Mouse (Mus musculus) liver, embryonic 14 days (tissue): ENCODE measurements around the gene Osmr. TPM values are rescaled to one million over a fixed set of nuclear protein-coding genes. Genes with fewer than 3 reads are reported as not detected.

Experiments used
- polyA plus RNA-seq: library from polyadenylated mRNA; depleted of rRNA; stranded (reverse); fragments of >200 nt; gene quantifications from 2 replicates; pipeline ENCODE4 v1.2.3, GENCODE M21; 2012; rRNA removed

Gene Osmr
- polyA plus RNA-seq: 0.16 and 0.19 TPM in 2 replicates

GRCm38 (mm10) chr15:6874601-6875019 is at the start of gene Osmr:
TSS of gene Osmr (minus strand) at chr15:6874969.

Other genes with a start within 250 kb of the Osmr start
- 4.6 and 5.4 TPM in 2 replicates for gene Rictor, start 166.6 kb downstream of the Osmr start, polyA plus RNA-seq
- 9.1 and 9.4 TPM in 2 replicates for gene Lifr, start 215.6 kb upstream of the Osmr start, polyA plus RNA-seq